Mouse (Mus musculus): ENCODE measurements around the gene Itprid1.

The Itprid1 gene

GRCm38 (mm10) chr6:55901568-55902328, 65.1 kb downstream of the Itprid1 start:
- DNase-seq: no peak

- DNase-seq: no peak
Measured at GRCm38 (mm10) chr6:55902329-55902605, 65.6 kb downstream of the Itprid1 start.

GRCm38 (mm10) chr6:55919206-55919605, 82.5 kb downstream of the Itprid1 start:
- DNase-seq: no peak

GRCm38 (mm10) chr6:55920282-55920720, 83.6 kb downstream of the Itprid1 start:
- no peak for DNase-seq

GRCm38 (mm10) chr6:55920866-55921630, 84.4 kb downstream of the Itprid1 start:
- no peak for DNase-seq

- no peak for DNase-seq
Measured at GRCm38 (mm10) chr6:55944709-55945108, 108.0 kb downstream of the Itprid1 start.

GRCm38 (mm10) chr6:55950345-55951110, 113.8 kb downstream of the Itprid1 start:
- DNase-seq: peak; percentile 20

GRCm38 (mm10) chr6:55972998-55973397, 136.3 kb downstream of the Itprid1 start:
- DNase-seq: no peak

- no peak for DNase-seq
Measured at GRCm38 (mm10) chr6:55979766-55980165, 143.1 kb downstream of the Itprid1 start.

GRCm38 (mm10) chr6:56008711-56009110, 172.0 kb downstream of the Itprid1 start:
- no peak for DNase-seq

- no peak for DNase-seq
Measured at GRCm38 (mm10) chr6:56012384-56012783, 175.7 kb downstream of the Itprid1 start.

GRCm38 (mm10) chr6:56017291-56017994, 180.7 kb downstream of the Itprid1 start, which contains the start of gene Ppp1r17:
Gene Ppp1r17 (plus strand): TSS chr6:56017497.
- no peak for DNase-seq

- DNase-seq: no peak
Measured at GRCm38 (mm10) chr6:56019632-56020031, 182.9 kb downstream of the Itprid1 start.

- DNase-seq: peak; percentile 19
Measured at GRCm38 (mm10) chr6:56025533-56025932, 188.8 kb downstream of the Itprid1 start.

GRCm38 (mm10) chr6:56027318-56027717, 190.6 kb downstream of the Itprid1 start:
- DNase-seq: no peak

- DNase-seq: no peak
Measured at GRCm38 (mm10) chr6:56027966-56028365, 191.3 kb downstream of the Itprid1 start.
